Mouse (Mus musculus) neural tube, embryonic 12.5 days (tissue): ENCODE results near the gene Tagap. TPM values are rescaled to one million over a fixed set of nuclear protein-coding genes. Genes with fewer than 3 reads are reported as not detected.
"Not testable (repeated sequence)": the region's sequence is repeated elsewhere in the genome, so short reads cannot be mapped to it uniquely, and the experiment has no call there.

Experiments
- ATAC-seq: fragments of 200-750 bp; cut with Nextera tagmentation; 2 replicates; pipeline ENCODE4 v1.8.0; 2017; ENCODE audit warnings: low read depth, mild to moderate bottlenecking, moderate TSS enrichment, moderate library complexity; ENCODE audit not compliant: low FRiP score
- H3K27ac ChIP-seq: fragments of 300-500 bp; sonication (generic); 2 replicates; pipeline ENCODE4 v1.5.1; 2016
- H3K27me3 ChIP-seq: fragments of 300-500 bp; sonication (generic); replicated peaks from 2 replicates; pipeline ENCODE4 v1.6.1; 2016; ENCODE audit warnings: mild to moderate bottlenecking
- H3K36me3 ChIP-seq: fragments of 300-500 bp; sonication (generic); 2 replicates; pipeline ENCODE4 v1.6.1; 2016; ENCODE audit warnings: mild to moderate bottlenecking
- H3K4me1 ChIP-seq: fragments of 300-500 bp; sonication (generic); 2 replicates; pipeline ENCODE4 v1.6.1; 2016
- H3K4me2 ChIP-seq: fragments of 300-500 bp; sonication (generic); replicated peaks from 2 replicates; pipeline ENCODE4 v1.6.1; 2016; ENCODE audit warnings: mild to moderate bottlenecking
- H3K4me3 ChIP-seq: fragments of 300-500 bp; sonication (generic); 2 replicates; pipeline ENCODE4 v1.5.1; 2016
- H3K9ac ChIP-seq: fragments of 300-500 bp; sonication (generic); 2 replicates; pipeline ENCODE4 v1.6.1; 2016; ENCODE audit warnings: mild to moderate bottlenecking
- H3K9me3 ChIP-seq: fragments of 300-500 bp; sonication (generic); 2 replicates; pipeline ENCODE4 v1.6.1; 2016; ENCODE audit warnings: mild to moderate bottlenecking
- WGBS: fragments of 180-500 bp; shearing (Covaris S2); methylation state at CpG from one replicate; pipeline ENCODE4 v1.1.7; 2016; 5-methylcytosine and 5-hydroxymethylcytosine counted together
- polyA plus RNA-seq: library from polyadenylated mRNA; unstranded; fragments of >200 nt; fragmentation: Nextera tagmentation; extraction: Ambion mirVana; gene quantifications from 2 replicates; pipeline ENCODE4 v1.2.1, GENCODE M21; 2016

Tagap gene
- polyA plus RNA-seq, 1 experiment from 2014 or later = 0.28 TPM

DNA sequence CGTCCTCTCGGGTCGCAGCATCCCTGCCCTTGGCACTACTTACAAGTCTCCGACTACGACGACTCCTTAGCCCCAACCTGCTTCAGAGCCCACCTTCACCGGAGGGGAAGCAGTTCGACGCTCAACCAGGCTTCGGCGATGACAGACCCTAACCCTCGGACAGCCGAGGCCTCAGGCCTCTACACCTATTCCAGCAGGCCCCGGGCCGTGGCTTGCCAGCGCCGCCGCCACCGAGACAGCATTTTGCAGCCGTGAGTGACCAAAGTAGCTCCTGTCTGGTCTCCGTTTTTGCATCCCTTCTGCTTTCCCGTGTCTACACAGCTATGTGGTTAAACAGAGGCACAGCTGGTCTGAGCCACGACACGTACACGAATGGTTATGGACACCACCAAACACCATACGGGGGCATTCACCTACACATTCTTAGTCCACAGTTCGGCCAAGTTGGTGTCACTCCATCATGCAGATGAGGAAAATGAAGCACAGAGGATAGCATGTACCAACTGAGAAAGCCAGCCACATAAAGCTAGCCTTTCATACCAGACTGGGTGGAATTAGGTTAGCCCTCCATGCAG is 20.3 kb downstream of the Tagap start:
- not testable (repeated sequence) for H3K9me3 ChIP-seq, H3K27ac ChIP-seq, H3K4me1 ChIP-seq, H3K27me3 ChIP-seq, H3K36me3 ChIP-seq
- peak; percentile 77 for ATAC-seq
- Histone ChIP-seq H3K9ac (peak overlapping the region; percentile 64), H3K4me2 (peak overlapping the region; percentile 62), H3K4me3 (peak overlapping the region; percentile 61)
- WGBS = under 1% methylated on average over 20 of the region's 27 CpGs

DNA sequence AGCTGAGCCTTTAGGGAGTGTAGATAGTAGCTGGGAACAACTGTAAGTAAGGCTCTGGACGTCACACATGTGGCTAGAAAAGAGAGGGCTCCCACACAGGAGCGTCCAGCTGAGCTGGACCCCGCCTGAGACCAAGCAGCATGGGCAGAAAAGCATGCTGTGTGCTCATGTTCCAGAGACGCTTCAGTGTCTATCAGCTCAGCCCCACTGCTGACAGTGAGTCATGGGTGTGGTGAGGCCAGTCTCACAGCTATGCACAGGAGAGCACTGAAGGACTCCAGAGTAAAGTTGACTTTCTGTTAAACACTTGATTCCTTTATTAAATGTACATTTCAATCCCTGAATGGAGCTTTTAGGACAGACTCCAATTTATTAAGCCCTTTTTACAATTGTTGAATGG is 25.5 kb downstream of the Tagap start:
- not testable (repeated sequence) for H3K36me3 ChIP-seq, ATAC-seq, H3K4me2 ChIP-seq, H3K27ac ChIP-seq, H3K4me3 ChIP-seq, H3K4me1 ChIP-seq, H3K9ac ChIP-seq, H3K27me3 ChIP-seq, H3K9me3 ChIP-seq
- WGBS = no CpG with 5 or more reads among the region's 4 CpGs

DNA sequence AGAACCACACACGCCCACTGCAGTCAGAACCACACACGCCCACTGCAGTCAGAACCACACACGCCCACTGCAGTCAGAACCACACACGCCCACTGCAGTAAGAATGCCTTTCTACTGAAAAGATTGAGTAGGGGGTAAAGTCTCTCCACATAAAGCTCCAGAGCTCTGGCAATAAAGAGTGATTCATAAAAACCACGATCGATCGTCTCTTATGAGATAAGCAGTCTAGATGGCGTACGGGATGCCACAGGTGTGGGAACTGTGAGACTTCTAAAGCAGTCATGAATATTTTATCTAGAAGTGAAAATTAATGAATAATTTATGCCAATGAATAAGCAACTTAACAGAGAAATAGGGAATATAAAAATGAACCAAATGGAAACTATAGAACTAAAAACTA is 31.4 kb downstream of the Tagap start:
- H3K27me3 ChIP-seq, ATAC-seq: not testable (repeated sequence)
- WGBS = 95% methylated on average over 9 of the region's 9 CpGs

DNA sequence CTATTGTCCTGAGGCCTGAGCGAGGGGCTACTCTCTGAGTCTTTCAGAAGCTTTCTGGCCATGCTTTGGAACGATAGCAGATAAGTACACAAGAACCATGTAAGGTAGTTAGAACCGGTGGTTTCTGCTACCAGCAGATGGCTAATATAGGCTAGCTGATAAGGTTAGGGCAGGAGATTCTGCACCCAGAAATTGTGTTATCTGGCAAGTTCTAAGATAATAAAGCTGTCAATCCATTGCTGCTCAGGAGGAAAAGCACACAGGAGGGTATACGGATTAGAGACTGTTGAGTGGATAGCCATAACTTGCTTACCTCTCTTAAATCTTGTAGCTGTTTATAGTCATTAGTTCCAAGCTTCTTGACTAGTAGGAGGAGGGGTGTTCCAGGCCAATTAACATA is 37.5 kb downstream of the Tagap start:
- H3K27me3 ChIP-seq, H3K4me2 ChIP-seq, H3K4me3 ChIP-seq, H3K27ac ChIP-seq, H3K36me3 ChIP-seq, H3K9me3 ChIP-seq, ATAC-seq, H3K9ac ChIP-seq, H3K4me1 ChIP-seq: not testable (repeated sequence)
- 88% methylated on average over 4 of the region's 4 CpGs for whole genome bisulfite sequencing

More for the DNA sequence above, 31.4 kb downstream of the Tagap start:
- not testable (repeated sequence) for H3K36me3 ChIP-seq, H3K4me2 ChIP-seq, H3K9me3 ChIP-seq, H3K4me3 ChIP-seq, H3K4me1 ChIP-seq, H3K9ac ChIP-seq, H3K27ac ChIP-seq

DNA sequence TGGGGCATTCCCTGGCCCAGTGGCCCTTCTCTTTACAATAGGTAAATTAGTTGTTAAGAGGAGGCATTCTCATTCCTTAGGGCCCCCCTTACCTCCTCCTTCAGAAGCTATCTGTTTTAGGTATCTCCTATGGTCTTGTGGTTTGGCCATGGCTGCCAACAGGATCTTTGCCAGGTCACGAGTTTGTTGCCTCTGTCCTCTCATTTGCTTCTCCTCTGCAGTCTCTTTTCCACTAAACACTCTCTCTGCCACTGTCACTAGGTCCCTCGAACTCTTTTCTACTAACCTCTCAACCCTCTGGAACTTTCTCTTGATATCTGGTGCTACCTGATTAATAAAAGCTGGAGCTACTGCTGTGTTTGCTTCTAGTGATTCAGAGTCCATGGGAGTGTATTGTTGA is 38.6 kb downstream of the Tagap start:
- 88% methylated on average over 2 of the region's 2 CpGs for WGBS
- H3K4me2 ChIP-seq, H3K9ac ChIP-seq, H3K4me3 ChIP-seq, H3K27ac ChIP-seq, ATAC-seq, H3K27me3 ChIP-seq, H3K9me3 ChIP-seq, H3K4me1 ChIP-seq, H3K36me3 ChIP-seq: not testable (repeated sequence)

DNA sequence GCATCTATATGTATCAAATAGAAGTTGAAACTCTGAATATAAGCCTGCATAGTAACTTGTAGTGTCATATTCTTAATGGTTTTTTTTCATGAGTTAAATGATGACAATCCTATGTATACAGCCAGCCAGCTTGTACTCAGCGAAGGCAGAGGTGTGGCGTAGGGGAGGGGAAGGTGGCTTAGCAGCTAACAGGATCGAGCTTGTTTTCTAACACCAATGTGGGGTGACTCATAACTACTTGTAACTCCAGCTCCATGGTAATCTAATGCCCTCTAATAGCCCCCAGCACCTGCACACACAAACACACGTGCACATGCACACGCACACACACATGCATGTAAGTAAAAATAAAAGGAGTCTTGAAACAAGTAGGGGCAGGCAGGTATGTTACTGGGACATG is 42.7 kb downstream of the Tagap start:
- not testable (repeated sequence) for H3K4me3 ChIP-seq, H3K9me3 ChIP-seq, H3K9ac ChIP-seq, ATAC-seq, H3K4me2 ChIP-seq, H3K27me3 ChIP-seq, H3K27ac ChIP-seq, H3K4me1 ChIP-seq, H3K36me3 ChIP-seq
- WGBS = 94% methylated on average over 4 of the region's 5 CpGs

DNA sequence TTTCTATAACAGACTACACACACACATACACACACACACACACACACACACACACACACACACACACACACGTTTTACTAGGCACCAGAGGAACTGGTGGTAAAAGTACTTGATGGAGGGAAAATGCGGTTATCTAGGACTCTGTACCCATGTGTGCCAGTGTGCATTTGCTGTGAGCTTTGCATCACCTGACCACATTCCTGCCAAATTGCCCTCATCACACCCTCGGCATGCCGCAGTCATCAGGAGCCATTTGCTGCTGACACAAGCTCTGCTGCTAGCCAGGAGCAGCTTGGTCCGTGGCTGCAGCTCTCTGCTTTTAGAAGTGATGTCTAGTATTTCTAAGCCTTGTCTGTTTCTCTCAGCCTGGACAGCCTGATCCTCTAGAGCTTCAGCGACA is 44.0 kb downstream of the Tagap start:
- WGBS = 73% methylated on average over 1 of the region's 6 CpGs
- H3K4me1 ChIP-seq, H3K27ac ChIP-seq, H3K27me3 ChIP-seq, H3K4me2 ChIP-seq, H3K9me3 ChIP-seq, ATAC-seq, H3K4me3 ChIP-seq, H3K36me3 ChIP-seq, H3K9ac ChIP-seq: not testable (repeated sequence)

DNA sequence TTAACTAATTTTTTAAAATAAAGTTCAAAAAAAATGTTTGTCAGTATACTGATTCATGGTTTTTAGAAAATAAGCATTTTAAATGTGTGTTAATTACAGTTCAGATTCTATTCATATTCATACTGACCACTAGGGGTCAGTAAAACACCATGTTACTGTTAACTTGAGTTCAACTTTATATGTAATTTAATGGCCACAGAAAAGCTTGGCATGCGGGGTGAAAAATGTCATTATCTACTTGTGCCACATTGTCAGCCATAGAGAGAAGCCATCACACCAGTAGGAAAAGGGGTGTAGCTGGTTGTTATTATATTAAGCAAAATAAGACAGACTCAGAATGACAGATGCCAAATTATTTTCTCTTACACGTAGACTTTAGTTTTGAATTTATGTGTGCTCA is 57.7 kb downstream of the Tagap start:
- WGBS = 79% methylated on average over 1 of the region's 2 CpGs
- H3K27ac ChIP-seq, H3K27me3 ChIP-seq, ATAC-seq, H3K4me1 ChIP-seq, H3K9ac ChIP-seq, H3K36me3 ChIP-seq, H3K4me2 ChIP-seq, H3K4me3 ChIP-seq, H3K9me3 ChIP-seq: not testable (repeated sequence)

Other genes starting within 250 kb of the Tagap start
- gene Fndc1, start 98.7 kb upstream of the Tagap start, polyA plus RNA-seq = 1.8 and 2.1 TPM in 2 replicates
- 73.9 and 74.1 TPM in 2 replicates for gene Rsph3a, start 19.6 kb downstream of the Tagap start, polyA plus RNA-seq
- 0.30 TPM in 1 of 2 replicates, not detected in the other for gene Gm49673, start 221.8 kb downstream of the Tagap start, polyA plus RNA-seq
- 14.8 and 15.6 TPM in 2 replicates for gene Rnaset2a, start 222.1 kb downstream of the Tagap start, polyA plus RNA-seq
- gene Fgfr1op, start 239.5 kb downstream of the Tagap start, polyA plus RNA-seq = 34.5 and 37.2 TPM in 2 replicates